Mouse (Mus musculus) heart, adult 11 months (tissue): Measurements from ENCODE around the gene Gatm.

ENCODE experiments used
- DNase-seq: peaks from one replicate; pipeline ENCODE4 v3.0.0; 2022

Gene Gatm

DNA sequence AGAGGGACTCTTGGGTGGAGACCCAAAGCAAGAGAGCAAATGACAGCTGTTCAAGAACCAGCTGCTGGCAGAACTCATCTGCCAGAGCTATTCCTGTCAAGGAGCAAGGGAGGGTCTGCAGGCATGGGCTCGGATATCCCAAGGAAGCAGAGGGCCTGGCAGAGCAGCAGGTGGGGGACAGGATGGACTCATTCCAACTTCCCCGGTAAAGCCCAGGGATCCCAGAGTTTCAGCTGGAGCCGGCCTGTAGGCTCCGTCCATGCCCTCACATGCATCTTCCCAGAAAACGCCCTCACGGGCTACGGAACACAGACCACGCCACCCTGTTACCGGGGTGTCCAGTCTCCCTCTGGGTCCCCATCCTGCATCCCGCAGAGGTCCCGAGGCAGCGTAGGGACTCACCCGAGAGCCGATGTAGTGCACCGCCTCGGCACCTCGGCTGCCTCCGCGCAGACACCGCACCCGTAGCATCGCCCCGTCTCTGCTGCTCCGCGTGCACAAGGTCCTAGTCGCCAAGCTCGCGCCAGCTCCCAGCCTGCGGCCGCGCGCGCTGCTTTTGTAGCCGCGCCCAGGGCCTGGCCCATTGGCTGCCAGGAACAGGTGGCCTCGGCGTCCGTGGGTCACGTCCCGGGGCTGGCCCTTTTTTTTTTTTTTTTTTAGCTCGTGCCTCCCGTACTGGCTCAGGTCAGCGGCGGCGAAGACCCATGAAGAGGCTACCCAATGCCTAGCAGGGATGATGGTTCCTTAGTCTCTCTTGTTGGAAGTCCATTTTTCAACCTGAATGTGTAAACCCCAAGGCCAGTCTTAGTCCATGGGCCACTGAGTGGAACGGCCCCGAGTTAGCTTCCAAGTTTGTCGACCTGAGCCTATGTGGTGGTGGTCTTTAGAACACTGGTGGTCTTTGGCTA is at the start of gene Gatm:
TSS of gene Gatm (minus strand) at position 558 of the 908 bp plus-strand sequence.
- DNase-seq, result peak; percentile 99

GRCm38 (mm10) chr2:122659825-122660224 is 48.7 kb upstream of the Gatm start:
- DNase-seq, result peak; percentile 50

DNA sequence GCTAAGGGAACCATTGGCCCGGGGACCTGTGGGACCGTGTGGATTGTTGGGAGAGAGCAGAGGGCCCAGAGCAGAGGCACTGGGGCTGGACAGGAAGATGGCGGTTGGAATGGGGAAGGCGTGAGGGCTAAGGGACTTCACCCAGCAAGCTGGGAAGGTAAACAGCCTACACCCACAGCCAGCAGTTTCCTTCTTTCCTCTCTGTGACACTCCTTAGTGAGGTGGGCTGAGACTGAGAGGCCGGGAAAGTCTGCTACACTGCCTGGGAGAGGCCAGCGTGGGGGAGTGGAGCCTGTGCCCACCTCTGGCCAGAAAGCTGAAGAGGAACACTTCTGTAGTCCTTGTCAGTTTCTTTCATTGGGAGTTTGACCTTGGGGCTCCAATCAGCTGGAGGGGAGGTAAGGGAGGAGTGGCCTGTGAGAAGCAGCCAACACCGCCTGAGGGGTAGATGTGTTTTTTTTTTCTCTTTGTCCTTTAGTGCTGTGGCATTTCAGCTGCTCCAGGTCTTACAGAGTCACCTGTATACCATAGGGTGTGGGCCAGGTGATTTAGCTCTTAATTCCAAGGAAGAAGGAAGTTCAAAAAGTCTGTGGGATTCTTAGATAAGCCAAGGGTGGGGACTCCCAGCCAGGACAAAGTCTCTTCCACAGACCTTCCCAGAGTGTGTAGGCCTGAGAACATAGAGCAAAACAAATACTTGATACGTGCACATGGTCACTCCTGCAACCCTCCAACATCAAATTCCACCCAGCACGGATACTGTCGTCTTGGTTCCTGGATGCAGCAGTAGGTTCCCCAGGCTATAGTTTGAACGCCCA is 46.8 kb upstream of the Gatm start:
- DNase-seq, result no peak

DNA sequence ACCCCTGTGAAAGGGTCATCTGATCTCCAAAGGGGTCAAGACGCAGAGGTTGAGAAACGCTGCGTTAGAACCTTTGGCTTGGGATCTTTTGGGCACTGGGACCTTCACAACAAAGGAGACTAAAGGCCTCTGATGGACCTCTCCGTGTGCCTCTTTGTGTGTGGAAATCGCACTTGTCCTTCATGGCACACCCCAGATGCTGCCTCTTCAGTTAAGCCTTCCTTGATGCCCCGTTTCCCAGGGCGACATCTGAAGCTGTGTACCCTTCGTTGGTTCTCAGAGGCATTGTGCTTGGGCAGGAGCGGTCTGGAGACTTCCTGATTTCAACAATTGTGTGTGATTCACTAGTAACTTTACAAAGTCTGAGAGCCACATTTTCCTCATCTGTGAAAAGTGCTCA is 45.7 kb upstream of the Gatm start:
- peak; percentile 76 for DNase-seq

GRCm38 (mm10) chr2:122656052-122656451 is 44.9 kb upstream of the Gatm start:
- DNase-seq, result peak; percentile 88

DNA sequence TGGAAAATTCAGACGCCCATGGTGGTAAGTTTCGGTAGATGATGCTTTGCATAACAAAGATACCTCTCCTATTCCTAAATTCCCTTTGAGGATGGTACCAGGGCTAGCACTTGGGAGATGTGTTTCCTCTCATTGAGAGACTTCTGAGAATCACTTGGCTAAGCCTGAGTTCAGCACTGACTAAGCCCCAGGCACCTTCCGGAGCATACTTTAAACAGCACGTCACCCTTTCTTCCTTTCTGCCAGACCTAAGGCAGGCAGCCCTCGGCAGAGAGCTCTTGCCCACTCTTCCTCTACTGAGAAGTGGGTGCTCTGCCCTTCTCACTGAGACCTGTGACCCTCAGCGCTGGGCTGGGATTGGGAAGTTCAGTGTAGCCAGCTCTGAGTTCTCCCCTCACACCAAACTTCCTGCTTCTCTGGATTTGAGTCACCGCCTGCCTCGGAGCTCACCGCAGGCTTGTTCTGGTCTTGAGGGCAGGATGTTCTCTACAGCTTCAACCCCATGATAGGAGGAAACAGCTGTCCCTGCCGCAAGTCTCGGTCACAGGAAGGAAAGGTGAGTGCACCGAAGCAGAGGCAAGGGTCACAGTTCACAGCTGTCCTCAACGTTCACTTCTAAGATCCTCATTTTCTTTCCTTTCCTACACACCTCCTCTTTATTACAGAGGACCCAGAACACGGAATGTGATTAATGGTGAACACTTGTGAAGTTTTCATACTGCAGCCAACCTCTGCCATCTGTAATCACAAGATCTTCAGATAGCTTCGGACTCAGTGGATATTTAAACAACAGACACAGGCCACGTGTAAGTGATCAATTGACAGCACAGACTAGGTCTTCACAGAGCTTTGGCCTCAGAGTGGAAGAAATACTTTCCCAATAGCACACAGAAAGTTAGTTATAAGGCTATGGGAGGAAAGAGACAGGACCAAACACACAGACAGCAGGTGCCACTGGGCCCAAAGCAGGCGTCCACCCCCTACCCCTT is 41.3 kb upstream of the Gatm start:
- DNase-seq, result peak; percentile 95

GRCm38 (mm10) chr2:122638673-122639072 is 27.6 kb upstream of the Gatm start:
- DNase-seq, result peak; percentile 74

GRCm38 (mm10) chr2:122638029-122638428 is 26.9 kb upstream of the Gatm start:
- peak; percentile 42 for DNase-seq

- DNase-seq, result peak; percentile 96
Observed at GRCm38 (mm10) chr2:122637526-122637997, 26.5 kb upstream of the Gatm start.

- peak; percentile 17 for DNase-seq
Observed at GRCm38 (mm10) chr2:122636686-122637085, 25.6 kb upstream of the Gatm start, which contains the start of gene AA467197. AA467197 (plus strand) TSS chr2:122636986.

DNA sequence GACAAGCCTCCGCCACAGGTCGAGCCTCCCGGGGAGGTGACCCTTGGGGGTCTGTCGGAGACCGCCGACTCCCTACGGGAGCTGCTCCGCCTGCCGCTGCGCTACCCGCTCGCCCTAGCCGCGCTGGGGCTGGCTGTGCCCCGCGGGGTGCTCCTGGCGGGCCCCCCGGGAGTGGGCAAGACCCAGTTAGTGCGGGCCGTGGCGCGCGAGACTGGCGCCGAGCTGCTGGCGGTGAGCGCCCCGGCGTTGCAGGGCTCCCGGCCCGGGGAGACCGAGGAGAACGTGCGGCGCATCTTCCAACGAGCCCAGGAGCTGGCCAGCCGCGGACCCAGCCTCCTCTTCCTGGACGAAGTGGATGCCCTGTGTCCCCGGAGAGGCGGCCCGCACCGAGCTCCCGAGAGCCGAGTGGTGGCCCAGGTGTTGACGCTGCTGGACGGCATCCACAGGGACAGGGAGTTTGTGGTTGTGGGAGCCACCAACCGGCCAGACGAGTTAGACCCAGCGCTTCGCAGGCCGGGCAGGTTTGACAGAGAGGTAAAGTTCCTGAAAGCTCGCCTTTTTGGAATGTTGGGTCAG is 20.2 kb upstream of the Gatm start:
- peak; percentile 92 for DNase-seq

GRCm38 (mm10) chr2:122630465-122631225 is 19.5 kb upstream of the Gatm start:
- peak; percentile 99 for DNase-seq

DNA sequence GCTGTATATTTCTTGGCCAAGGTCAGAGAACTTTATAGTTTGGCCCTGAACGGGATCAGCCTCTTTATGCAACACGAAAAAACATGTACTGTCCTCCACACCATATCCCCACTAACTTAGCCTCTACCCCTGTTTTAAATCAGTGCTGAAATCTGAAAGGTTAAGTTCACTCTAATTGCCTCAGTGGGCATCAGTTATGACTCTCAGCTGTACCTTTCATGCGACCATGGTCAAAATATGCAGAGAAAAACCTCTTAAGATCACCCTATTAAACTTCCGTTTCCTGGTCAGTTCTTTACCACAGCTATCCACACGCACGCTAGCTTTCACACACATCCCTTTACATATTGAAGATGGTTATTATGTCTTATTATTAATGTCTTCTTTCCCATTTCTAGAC is 18.8 kb upstream of the Gatm start:
- DNase-seq, result peak; percentile 75

GRCm38 (mm10) chr2:122628976-122629375 is 17.9 kb upstream of the Gatm start:
- peak; percentile 96 for DNase-seq

GRCm38 (mm10) chr2:122625930-122626329 is 14.8 kb upstream of the Gatm start:
- no peak for DNase-seq

GRCm38 (mm10) chr2:122621337-122622110 is 10.4 kb upstream of the Gatm start:
- DNase-seq, result peak; percentile 4

DNA sequence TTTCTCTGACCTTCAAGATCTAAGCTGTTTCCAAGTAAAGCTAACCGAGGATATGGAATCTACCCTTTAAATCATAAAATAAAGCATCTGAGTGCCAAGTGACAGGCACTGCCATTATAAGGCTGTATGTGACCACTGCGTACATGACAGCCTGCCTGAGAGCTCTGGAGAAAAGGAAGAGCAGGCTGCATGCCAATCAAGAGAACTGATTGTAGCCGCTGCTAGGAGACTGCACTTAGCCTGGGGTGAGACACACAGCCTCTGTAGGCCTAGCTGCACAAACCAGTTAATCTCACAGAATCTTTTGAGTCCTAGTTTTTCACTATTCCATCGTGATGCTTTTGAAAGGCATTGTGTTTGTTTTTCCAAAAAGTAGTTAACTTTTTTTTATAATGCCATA is 7.6 kb upstream of the Gatm start:
- DNase-seq, result peak; percentile 27

DNA sequence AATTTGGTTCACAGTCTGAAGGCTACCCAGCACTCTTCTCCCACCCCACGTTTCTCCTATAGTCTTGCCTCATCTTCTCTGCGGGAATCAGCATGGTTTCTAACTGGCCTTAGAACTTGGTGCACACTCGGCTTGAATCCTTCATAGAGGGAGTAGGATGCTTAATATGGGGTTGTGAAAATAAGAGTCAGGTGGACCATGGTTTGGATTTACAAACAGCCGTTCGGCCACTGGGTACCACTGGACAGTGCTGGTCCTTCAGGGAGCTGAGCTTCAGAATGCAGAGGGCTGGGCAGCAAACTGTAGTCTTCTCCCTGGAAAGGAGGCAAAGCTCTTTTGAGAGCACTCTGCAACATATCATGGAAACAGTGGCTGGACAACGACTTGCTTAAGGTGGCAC is 6.7 kb upstream of the Gatm start:
- peak; percentile 62 for DNase-seq

- peak; percentile 27 for DNase-seq
Observed at GRCm38 (mm10) chr2:122616237-122616636, 5.1 kb upstream of the Gatm start.

- no peak for DNase-seq
Observed at GRCm38 (mm10) chr2:122611654-122611973, 511 bp upstream of the Gatm start.
